Mouse (Mus musculus): ENCODE data around the gene Kcnn1.

DNA sequence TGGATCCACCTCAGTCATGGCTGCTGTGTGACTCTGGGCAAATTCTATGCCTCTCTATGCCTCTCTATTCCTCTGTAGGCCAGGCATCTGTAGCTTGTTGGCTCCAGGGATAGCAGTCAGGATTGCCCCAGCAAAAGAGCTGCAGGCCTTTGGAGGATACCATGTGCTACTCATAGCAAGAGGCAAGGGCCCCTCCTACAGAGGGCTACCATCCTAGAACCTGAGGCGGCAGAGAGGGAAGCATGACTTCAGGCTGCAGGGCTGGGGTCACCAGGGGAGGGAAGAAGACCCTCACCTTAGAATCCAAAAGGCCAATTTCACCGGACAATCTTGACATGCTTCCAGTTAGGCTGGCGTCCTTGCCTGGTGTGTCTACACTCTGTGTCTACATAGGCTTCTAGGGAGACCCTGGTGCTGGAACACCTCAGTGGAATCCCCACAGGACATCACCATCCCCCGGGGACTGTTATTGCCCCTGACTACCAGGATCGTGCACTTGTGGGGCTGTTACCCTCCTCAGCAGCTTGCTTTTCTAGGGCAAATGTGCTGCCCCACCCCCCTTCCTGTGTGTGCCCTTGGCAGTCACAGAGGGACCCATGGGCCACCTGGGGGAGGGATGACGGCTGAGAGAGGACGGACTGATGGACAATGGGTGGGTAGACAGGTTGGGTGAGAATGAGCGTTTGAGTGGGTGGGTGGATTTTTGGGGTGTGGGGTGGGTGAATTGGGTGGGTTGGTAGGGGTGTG, 53.9 kb downstream of the Kcnn1 start:
- TF ChIP-seq CTCF (IDR thresholded peaks at IDR 0.05; ENCODE audit: low read depth, low read length) (no peak), GATA1 (IDR thresholded peaks at IDR 0.05; ENCODE audit: borderline replicate concordance, low read length) (no peak)
